Mouse (Mus musculus) B cell, adult 2 months (primary cell): Measurements from ENCODE around the gene Capn8.

Experiments
- DNase-seq, 2 experiments: peaks; one replicate each; pipeline ENCODE4 v3.0.0; 2022

The Capn8 gene

DNA sequence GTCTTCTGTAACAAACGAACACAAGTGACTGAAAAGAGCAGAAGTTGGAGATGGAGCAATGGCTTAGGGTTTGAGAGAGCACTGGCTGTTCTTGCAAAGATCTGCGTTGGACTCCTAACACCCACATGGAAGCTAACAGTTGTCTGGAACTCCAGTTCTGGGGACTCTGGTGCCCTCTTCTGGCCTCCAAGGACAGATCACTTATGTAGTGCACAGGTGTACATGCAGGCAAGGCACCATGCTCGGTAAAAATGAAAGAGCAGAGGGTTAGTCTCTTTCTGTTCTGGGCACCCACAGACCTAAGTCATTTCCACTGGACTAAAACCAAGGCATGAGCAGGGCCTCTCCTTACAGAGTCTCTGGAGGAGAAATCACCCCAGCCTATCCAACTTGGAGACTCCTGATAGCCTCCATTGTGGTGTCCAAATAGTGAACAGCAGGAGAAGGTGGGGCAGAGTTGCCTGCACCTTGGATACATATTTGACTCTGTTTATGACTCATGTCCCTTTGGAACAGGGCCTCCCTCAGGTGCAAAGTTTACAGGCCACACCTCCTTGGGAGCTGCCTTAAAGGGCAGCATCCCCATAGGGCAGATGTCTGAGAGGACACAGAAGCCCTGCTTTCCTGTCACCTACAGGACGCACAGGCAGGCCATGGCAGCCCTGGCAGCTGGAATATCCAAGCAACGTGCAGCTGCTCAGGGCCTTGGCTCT is at the start of gene Capn8:
TSS of gene Capn8 (plus strand) at position 600 of the 713 bp plus-strand sequence.
- peak in 1 of 2 experiments; percentile 7 for DNase-seq

DNA sequence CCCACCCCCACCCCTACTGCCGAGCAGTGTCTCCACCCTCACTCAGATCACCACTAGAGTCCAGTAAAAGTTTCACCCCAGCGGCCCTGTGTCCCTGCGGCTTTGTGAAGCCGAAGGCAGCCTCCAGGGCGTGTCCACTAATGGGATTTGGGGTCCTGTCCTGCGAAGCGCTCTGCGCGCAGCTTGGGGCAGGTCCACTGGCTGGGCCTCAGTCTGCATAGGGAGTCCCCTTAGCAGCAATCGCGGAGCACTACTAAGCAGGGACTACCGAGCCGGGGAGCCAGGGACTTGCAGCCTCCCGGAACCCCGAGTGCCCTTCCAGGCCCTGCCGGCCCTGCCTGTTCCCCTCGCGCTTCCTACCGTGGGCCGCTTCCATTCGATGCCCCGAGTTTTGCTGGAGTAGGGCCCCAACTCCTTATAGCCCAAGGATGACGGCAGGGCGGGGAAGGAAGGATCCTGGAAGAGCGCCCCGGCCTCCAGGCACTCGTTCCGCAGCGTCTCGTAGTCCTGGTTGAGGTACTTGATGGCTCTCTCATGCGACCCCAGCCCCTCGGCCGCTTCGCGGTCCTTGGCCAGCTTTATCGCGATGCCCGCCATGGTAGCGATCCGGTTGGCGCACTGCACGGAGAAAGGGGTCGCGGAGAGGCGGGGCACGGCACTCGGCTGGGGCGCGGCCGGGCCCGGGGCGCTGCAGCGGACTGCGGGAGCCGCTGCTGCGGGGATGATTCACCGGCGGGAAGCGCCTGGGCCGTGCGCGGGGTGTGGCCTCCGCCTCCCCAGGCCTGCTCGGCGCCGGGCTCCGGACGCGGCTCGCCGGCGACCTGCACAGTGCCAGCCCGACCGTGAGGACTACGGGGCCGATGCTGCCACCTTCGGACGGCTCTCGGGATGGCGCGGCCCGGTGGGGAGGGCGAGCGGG is 47.8 kb upstream of the Capn8 start, which contains the start of gene Capn2:
TSS of gene Capn2 (minus strand) at position 851 of the 919 bp plus-strand sequence.
- peak; percentile 84 for DNase-seq

DNA sequence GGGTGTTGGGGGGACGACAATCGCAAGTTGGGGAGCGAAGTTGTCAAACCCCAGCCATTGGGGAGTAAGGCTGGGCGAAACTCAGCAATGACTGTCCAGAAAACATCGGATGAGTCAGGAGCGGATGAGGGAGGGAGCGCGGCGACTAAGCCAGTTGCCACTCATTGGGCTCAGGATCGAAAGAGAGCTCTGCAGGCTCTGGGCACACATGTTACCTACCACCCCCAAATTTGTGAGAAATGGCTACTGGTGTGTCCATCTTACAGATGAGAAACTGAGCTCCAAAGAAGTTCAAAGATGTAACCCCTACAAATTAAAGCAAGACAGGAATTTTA is 47.2 kb upstream of the Capn8 start:
- no peak for DNase-seq

- no peak for DNase-seq
Measured at GRCm38 (mm10) chr1:182518143-182518680, 46.6 kb upstream of the Capn8 start.

GRCm38 (mm10) chr1:182518811-182519210 is 46.0 kb upstream of the Capn8 start:
- no peak for DNase-seq

DNA sequence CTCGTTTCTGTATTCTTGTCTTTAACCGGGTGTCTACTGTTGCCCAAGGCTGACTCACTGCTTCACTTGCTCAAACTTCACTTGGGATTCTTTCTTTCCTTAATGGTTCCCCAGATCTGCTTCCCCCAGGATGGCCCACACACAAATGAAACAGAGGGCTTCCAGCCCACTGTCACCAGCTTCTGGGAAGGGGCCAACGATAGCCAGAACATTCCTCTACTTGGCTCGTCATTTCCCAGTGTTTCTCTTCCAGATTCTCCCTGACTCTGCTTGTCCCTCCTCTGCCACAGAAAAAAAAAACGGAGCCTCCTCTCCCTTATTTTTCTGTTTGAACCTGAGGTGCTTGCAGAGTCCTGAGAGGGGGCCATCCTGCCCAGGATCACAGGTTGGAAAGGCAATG is 45.5 kb upstream of the Capn8 start:
- DNase-seq, result no peak

GRCm38 (mm10) chr1:182520091-182520937 is 44.5 kb upstream of the Capn8 start:
- DNase-seq, result peak; percentile 67 to 70

DNA sequence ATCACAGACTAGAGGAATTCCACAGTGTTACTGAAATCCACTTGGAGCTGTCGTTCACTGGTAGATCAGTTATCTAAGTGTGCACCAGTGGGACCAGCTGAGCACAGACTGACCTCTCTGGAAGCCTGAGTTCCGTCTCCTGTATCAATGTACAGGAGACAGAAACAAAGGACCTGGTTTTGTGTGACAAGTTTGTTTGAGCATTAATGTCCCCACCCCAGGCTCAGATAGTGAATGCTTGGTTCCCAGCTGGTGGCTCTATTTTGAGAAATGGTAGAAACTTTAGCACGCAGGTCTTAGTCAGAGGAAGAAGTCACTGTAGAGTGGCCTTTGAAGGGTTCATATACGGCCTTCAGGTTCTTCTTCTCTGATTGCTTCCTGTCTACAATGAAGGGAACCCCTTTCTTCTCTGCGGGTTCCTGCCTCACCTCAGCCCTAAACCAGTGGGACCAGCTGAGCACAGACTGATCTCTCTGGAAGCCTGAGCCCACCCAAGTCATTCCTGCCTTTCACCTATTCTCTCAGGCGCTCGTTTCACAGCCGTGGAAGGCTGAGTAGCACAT is 43.8 kb upstream of the Capn8 start:
- DNase-seq, result no peak

DNA sequence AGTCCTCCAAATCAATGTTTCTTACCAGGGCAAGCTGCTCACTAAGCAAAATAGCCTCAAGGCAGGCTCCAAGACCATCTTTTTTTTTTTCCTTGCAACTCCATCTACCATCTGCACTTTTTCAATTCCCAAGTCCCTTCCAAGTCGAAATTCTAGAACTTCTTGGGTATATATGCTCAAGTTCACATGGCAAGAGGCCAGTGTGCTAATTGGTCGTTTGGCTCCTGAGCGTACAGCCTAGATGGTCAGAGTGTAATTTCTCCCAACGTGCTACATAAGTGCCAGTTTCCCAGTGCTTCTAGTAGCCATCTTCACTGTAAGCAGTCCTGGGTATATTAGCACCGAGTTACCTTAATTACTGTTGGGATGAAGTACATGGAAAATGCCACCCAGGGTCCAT is 41.8 kb upstream of the Capn8 start:
- no peak for DNase-seq

DNA sequence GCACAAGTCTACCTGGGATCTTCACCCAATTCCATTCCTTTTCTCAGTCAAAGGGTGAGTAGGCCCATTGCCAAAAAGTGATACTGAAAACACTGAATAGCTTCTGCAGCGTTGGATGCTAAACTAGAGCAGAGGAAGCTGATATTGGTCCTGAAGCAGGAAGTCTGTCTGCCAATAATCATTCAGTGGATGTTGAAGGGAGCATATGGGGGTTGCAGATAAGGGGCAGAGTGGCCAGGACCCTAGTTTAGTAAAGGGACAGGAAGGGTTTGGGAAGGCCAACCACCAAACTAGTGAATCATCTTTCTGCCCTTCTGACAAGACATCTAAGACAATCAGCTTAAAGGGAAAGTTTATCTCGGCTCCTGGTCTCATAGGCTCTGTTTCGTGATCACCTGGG is 41.1 kb upstream of the Capn8 start:
- no peak for DNase-seq

GRCm38 (mm10) chr1:182525601-182526000 is 39.2 kb upstream of the Capn8 start:
- peak in 1 of 2 experiments; percentile 31 for DNase-seq

GRCm38 (mm10) chr1:182527261-182527766 is 37.5 kb upstream of the Capn8 start:
- no peak for DNase-seq

GRCm38 (mm10) chr1:182527921-182528858 is 36.6 kb upstream of the Capn8 start:
- DNase-seq, result peak; percentile 68 to 76

- no peak for DNase-seq
Measured at GRCm38 (mm10) chr1:182533583-182533982, 31.2 kb upstream of the Capn8 start.

DNA sequence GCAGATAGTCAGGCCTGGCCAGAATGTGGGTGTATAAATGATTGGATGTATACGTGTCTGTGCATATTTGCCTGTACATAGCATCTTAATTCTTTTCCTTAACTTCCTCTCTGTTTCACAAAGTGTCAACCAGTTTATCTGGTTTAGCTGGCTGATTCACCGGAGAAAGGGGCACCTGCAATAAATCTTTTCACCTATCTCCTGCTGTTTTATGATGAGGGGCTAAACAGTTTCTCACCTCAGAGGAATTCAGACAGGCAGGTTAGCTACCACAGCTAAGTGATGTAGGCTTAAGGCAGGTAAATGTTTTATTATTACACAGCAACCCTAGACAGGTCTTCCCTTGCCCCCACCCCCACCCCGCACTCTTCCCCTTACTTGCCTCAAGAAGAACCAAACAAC is 29.7 kb upstream of the Capn8 start:
- DNase-seq, result no peak

GRCm38 (mm10) chr1:182539023-182539940 is 25.5 kb upstream of the Capn8 start:
- DNase-seq, result peak; percentile 72 to 77

- no peak for DNase-seq
Measured at GRCm38 (mm10) chr1:182542110-182542509, 22.7 kb upstream of the Capn8 start.

GRCm38 (mm10) chr1:182543136-182543535 is 21.7 kb upstream of the Capn8 start:
- DNase-seq, result no peak

DNA sequence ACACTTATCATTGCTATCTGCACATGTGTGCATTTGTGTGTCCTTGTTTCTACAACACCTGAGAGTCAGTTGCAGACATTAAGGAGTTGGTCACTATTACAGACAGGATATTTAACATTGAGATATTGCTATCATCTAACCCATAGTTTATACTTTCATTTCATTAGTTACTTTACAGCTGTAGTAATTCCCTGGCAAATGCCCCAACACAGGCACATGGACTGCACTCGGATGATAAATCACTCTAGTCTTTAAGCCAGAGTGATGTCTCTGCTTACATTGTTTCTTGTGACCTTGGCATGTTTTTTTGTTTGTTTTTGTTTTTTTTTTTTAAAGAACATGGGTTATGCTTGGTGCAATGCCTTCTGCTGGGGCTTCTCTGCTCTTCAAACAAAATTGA is 20.9 kb upstream of the Capn8 start:
- DNase-seq, result no peak

GRCm38 (mm10) chr1:182550761-182551160 is 14.0 kb upstream of the Capn8 start:
- no peak for DNase-seq
